Mouse (Mus musculus): ENCODE results near the gene Spef2.

The Spef2 gene

GRCm38 (mm10) chr15:9564156-9564555 is 184.5 kb downstream of the Spef2 start:
- in situ Hi-C loops (cut with MboI, MseI): loop anchor here in 1 of 2 experiments (10.0 kb wide), 1 partner anchor 101 kb away; no protein-coding TSS in a partner anchor

GRCm38 (mm10) chr15:9557264-9557663 is 191.4 kb downstream of the Spef2 start:
- in situ Hi-C loops (cut with MboI, MseI): loop anchor here (5.0 kb wide), 2 partner anchors 35 to 95 kb away; no protein-coding TSS in a partner anchor

- in situ Hi-C loops (cut with MboI, MseI): no loop called here
Measured at GRCm38 (mm10) chr15:9548951-9549350, 199.7 kb downstream of the Spef2 start.

GRCm38 (mm10) chr15:9535200-9535599 is 213.5 kb downstream of the Spef2 start:
- in situ Hi-C loops (cut with MboI, MseI): no loop called here

- in situ Hi-C loops (cut with MboI, MseI): no loop called here
Measured at GRCm38 (mm10) chr15:9533356-9533902, 215.2 kb downstream of the Spef2 start.

- in situ Hi-C loops (cut with MboI, MseI): no loop called here
Measured at GRCm38 (mm10) chr15:9530076-9530475, 218.6 kb downstream of the Spef2 start, which contains the start of gene Il7r. Il7r (minus strand) TSS chr15:9530176.

GRCm38 (mm10) chr15:9529646-9530045 is 219.0 kb downstream of the Spef2 start:
- in situ Hi-C loops (cut with MboI, MseI): loop anchor here (5.0 to 10.0 kb wide), 3 partner anchors 38 to 455 kb away; partner anchors contain the start of gene Nadk2 (in 1 of the 2)
